Mouse (Mus musculus): Measurements from ENCODE around the gene Ccdc126. TPM values are rescaled to one million over a fixed set of nuclear protein-coding genes. Genes with fewer than 3 reads are reported as not detected.
A peak's percentile ranks its signal among the peaks of the same experiment; 100 is the strongest.

The Ccdc126 gene
- polyA plus RNA-seq, 1 experiment from 2014 or later = 12.2 TPM

DNA sequence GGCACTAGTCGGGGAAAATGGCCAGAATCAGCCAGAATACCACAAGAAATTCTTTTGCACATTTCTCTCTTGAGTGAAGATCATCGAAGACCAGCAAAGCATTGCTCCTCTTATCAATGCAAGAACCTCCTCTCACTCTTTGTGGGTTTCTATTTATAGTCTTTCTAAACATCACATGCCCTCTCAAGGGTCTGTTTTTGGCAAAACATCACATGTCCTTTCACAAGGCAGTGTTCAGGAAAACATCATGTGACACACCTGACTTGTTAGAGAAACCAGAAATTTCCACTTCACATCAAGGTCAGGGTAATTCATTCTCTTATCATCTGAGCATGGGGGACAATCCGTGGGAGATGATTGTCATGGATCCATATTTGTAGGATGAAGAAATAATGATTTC lies 35.5 kb downstream of the Ccdc126 start:
- whole genome bisulfite sequencing = 72% methylated on average over 3 of the region's 3 CpGs
- no peaks in the 10 kb centered on the region for H3K9me3 ChIP-seq
- no peaks in the 10 kb centered on the region for H3K36me3 ChIP-seq
- H3K4me2 ChIP-seq = no peak overlapping the region
- no peak overlapping the region for H3K4me3 ChIP-seq
- H3K9ac ChIP-seq = no peak overlapping the region
- no peak overlapping the region for H3K27ac ChIP-seq
- ATAC-seq (ENCODE audit: borderline replicate concordance, extremely low read depth, low FRiP score, low TSS enrichment) = no peak
- H3K4me1 ChIP-seq = no peaks in the 10 kb centered on the region
- H3K27me3 ChIP-seq = no peaks in the 10 kb centered on the region

DNA sequence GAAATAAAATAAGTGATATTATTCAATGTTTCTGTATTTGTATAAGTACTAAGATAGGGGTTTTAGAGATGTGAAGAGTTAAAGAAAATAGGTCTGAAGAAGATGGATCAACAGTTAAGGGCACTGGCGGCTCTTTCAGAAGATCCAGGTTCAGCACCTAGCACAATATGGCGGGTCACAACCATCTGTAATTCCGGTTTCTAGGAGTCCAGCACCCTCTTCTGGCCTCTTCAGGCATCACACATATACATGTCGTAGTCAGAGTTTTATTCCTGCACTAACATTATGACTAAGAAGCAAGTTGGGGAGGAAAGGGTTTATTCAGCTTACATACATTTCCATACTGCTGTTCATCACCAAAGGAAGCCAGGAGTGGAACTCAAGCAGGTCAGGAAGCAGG lies 36.1 kb downstream of the Ccdc126 start:
- H3K4me3 ChIP-seq = no peak overlapping the region
- no peak overlapping the region for H3K27ac ChIP-seq
- no peaks in the 10 kb centered on the region for H3K4me1 ChIP-seq
- no peak overlapping the region for H3K9ac ChIP-seq
- H3K9me3 ChIP-seq = no peaks in the 10 kb centered on the region
- ATAC-seq (ENCODE audit: borderline replicate concordance, extremely low read depth, low FRiP score, low TSS enrichment) = no peak
- 62% methylated on average over 4 of the region's 4 CpGs for WGBS
- no peaks in the 10 kb centered on the region for H3K36me3 ChIP-seq
- no peaks in the 10 kb centered on the region for H3K27me3 ChIP-seq
- no peak overlapping the region for H3K4me2 ChIP-seq

DNA sequence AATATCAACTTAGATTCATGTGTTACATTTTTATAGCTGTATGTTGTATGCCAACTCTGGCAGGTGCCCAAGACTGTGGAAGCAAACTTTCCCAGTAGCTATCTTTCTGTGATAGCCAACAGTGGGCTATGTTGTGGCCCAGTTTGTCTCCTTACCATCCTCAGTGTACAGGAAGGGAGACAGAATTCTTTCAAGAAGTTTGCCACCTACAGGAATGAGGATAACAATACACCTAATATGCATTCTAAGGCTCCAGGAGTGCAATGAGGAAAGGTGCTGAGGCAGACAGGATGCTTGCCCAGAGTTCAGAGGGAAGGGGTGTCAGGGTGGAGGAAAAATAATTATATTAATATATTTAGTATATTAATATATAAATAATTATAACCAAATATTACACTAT lies 41.3 kb downstream of the Ccdc126 start:
- Histone ChIP-seq H3K4me2 (no peak overlapping the region), H3K9ac (no peak overlapping the region), H3K36me3 (no peaks in the 10 kb centered on the region), H3K27ac (no peak overlapping the region), H3K4me3 (no peak overlapping the region), H3K4me1 (no peaks in the 10 kb centered on the region), H3K9me3 (no peaks in the 10 kb centered on the region), H3K27me3 (no peaks in the 10 kb centered on the region)
- ATAC-seq (ENCODE audit: borderline replicate concordance, extremely low read depth, low FRiP score, low TSS enrichment) = no peak

GRCm38 (mm10) chr6:49367159-49368054 lies 48.3 kb downstream of the Ccdc126 start, which contains the start of gene Fam221a:
Fam221a (plus strand) TSS chr6:49367739.
- peak; percentile 98 for ATAC-seq (ENCODE audit: borderline replicate concordance, extremely low read depth, low FRiP score, low TSS enrichment)
- peaks cover 14% of the 10 kb centered on the region for H3K4me1 ChIP-seq
- WGBS = 3% methylated on average over 49 of the region's 49 CpGs
- H3K4me2 ChIP-seq = peak within 1 kb of the TSS; percentile 75
- peak within 1 kb of the TSS; percentile 85 for H3K27ac ChIP-seq
- H3K27me3 ChIP-seq = no peaks in the 10 kb centered on the region
- H3K4me3 ChIP-seq = peak within 1 kb of the TSS; percentile 54
- H3K9ac ChIP-seq = peak within 1 kb of the TSS; percentile 66
- H3K9me3 ChIP-seq = no peaks in the 10 kb centered on the region
- H3K36me3 ChIP-seq = no peaks in the 10 kb centered on the region

GRCm38 (mm10) chr6:49368212-49368611 lies 49.1 kb downstream of the Ccdc126 start:
- Histone ChIP-seq H3K4me2 (peak overlapping the region; percentile 75), H3K9me3 (no peaks in the 10 kb centered on the region), H3K27me3 (no peaks in the 10 kb centered on the region), H3K9ac (peak overlapping the region; percentile 66), H3K36me3 (no peaks in the 10 kb centered on the region), H3K4me1 (peaks cover 14% of the 10 kb centered on the region), H3K27ac (peak overlapping the region; percentile 85), H3K4me3 (peak overlapping the region; percentile 54)
- ATAC-seq (ENCODE audit: borderline replicate concordance, extremely low read depth, low FRiP score, low TSS enrichment) = no peak
- 33% methylated on average over 3 of the region's 3 CpGs for WGBS

- Histone ChIP-seq H3K27ac (no peak overlapping the region), H3K4me3 (no peak overlapping the region), H3K9ac (no peak overlapping the region), H3K36me3 (no peaks in the 10 kb centered on the region), H3K4me1 (peaks cover 9% of the 10 kb centered on the region), H3K9me3 (no peaks in the 10 kb centered on the region), H3K4me2 (no peak overlapping the region), H3K27me3 (no peaks in the 10 kb centered on the region)
- 67% methylated on average over 4 of the region's 4 CpGs for WGBS
- ATAC-seq (ENCODE audit: borderline replicate concordance, extremely low read depth, low FRiP score, low TSS enrichment) = no peak
Measured at GRCm38 (mm10) chr6:49372705-49373104, 53.6 kb downstream of the Ccdc126 start.

DNA sequence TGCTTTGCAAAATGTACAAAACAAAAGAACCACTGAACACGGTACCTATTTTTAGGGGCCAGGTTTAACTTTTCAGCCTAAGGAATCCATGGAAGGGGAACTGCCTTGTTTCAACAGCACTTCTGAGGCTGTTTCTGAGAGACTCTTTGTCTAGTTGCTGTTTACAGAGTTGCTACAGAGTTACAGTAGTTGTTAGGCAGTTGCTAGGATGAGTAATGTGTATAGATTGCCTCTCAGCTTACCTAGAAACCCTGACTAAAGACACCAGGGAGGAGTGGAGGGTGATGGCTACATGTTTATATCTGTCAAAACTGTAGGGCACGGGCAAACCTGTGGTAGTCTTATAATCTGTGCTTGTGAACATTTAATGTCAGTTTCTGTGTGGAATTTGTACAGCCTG lies 54.9 kb downstream of the Ccdc126 start:
- H3K27me3 ChIP-seq = no peaks in the 10 kb centered on the region
- H3K9me3 ChIP-seq = no peaks in the 10 kb centered on the region
- ATAC-seq (ENCODE audit: borderline replicate concordance, extremely low read depth, low FRiP score, low TSS enrichment) = no peak
- H3K4me1 ChIP-seq = peaks cover under 1% of the 10 kb centered on the region; the same call in 1 of the 2 replicates
- 49% methylated on average over 2 of the region's 2 CpGs for WGBS
- no peak overlapping the region for H3K9ac ChIP-seq
- H3K4me2 ChIP-seq = no peak overlapping the region
- no peaks in the 10 kb centered on the region for H3K36me3 ChIP-seq
- H3K4me3 ChIP-seq = no peak overlapping the region
- H3K27ac ChIP-seq = peak overlapping the region; percentile 5; the same call in 1 of the 2 replicates

DNA sequence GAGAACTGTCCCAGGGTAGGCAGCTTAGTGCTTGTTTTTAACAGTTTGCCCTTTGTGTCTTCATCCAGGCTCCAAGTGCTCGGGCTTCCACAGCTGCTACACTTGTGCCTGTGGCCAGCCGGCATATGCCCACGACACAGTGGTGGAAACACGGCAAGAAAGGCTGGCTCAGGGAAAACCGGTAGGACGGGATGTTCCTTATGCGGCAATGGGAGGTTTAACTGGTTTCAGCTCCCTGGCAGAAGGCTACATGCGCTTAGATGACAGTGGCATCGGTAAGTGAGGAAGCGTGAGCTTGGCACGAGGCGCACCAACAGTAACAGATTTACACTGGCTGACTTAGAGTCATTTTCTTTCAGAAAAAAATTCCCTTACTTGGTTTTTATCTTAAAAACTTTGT lies 59.3 kb downstream of the Ccdc126 start:
- no peaks in the 10 kb centered on the region for H3K27me3 ChIP-seq
- no peak overlapping the region for H3K9ac ChIP-seq
- no peak overlapping the region for H3K4me3 ChIP-seq
- H3K4me2 ChIP-seq = no peak overlapping the region
- WGBS = 35% methylated on average over 12 of the region's 12 CpGs
- 0 out of 2 replicates have a peak, but pooled peaks cover 5% of the 10 kb centered on the region for H3K36me3 ChIP-seq
- ATAC-seq (ENCODE audit: borderline replicate concordance, extremely low read depth, low FRiP score, low TSS enrichment) = no peak
- H3K27ac ChIP-seq = no peak overlapping the region
- no peaks in the 10 kb centered on the region for H3K4me1 ChIP-seq
- no peaks in the 10 kb centered on the region for H3K9me3 ChIP-seq

Other genes with a start within 250 kb of the Ccdc126 start
- gene Malsu1, start 245.5 kb upstream of the Ccdc126 start, polyA plus RNA-seq (2015; fragmentation: Nextera tagmentation; extraction: Ambion mirVana) = 64.1 and 65.6 TPM in 2 replicates
- gene Igf2bp3, start 104.3 kb upstream of the Ccdc126 start, polyA plus RNA-seq (2015; fragmentation: Nextera tagmentation; extraction: Ambion mirVana) = 46.5 and 50.5 TPM in 2 replicates
- 113 TPM in 2 replicates for gene Tra2a, start 55.2 kb upstream of the Ccdc126 start, polyA plus RNA-seq (2015; fragmentation: Nextera tagmentation; extraction: Ambion mirVana)
- gene Fam221a, start 48.5 kb downstream of the Ccdc126 start, polyA plus RNA-seq (2015; fragmentation: Nextera tagmentation; extraction: Ambion mirVana) = 11.1 and 11.6 TPM in 2 replicates
- not detected in 2 replicates for gene Stk31, start 76.3 kb downstream of the Ccdc126 start, polyA plus RNA-seq (2015; fragmentation: Nextera tagmentation; extraction: Ambion mirVana)